Mouse (Mus musculus) brain, embryonic 14.5 days (tissue): ENCODE data around the gene Bcl2.

Source experiments
- CTCF ChIP-seq: fragments of 200-500 bp; IDR thresholded peaks from 2 replicates; pipeline ENCODE4 v1.5.1; 2012; ENCODE audit warnings: inconsistent platforms, mild to moderate bottlenecking, moderate library complexity, borderline replicate concordance; ENCODE audit not compliant: insufficient read depth, insufficient read length; ENCODE audit errors: extremely low read depth
- POLR2A ChIP-seq: fragments of 200-500 bp; IDR thresholded peaks from 2 replicates; pipeline ENCODE4 v1.6.1; 2012; ENCODE audit warnings: mild to moderate bottlenecking, inconsistent platforms, borderline replicate concordance; ENCODE audit not compliant: poor library complexity, insufficient read depth, insufficient read length, severe bottlenecking; ENCODE audit errors: extremely low read depth

DNA sequence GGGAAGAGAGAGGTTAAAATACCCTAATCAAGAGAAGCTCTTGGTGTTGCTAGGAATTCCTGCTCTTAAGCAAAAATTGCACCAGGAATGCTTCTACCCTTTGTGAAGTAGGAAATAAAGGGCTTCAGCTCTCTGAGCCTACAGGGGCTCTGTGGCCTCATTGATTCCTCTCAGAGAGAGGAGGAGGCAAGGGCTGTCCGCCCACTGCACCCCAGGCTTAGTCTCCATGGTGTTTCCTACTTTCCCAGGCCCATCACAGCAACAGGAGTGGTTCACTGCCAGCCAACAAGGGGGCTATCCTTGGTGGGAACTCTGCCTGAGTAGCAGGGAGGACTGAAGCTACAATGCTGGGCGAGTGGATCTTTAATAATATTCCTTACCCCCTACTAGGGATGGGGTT is 129.2 kb downstream of the Bcl2 start:
- no peak for TF ChIP-seq POLR2A
- TF ChIP-seq CTCF = no peak
